Mouse (Mus musculus) cortical plate, adult 2 months (tissue): ENCODE data around the gene Prrt4.

ENCODE experiments used
- CTCF ChIP-seq: fragments of 200-500 bp; IDR thresholded peaks from 2 replicates; pipeline ENCODE4 v1.5.1; 2011; ENCODE audit warnings: mild to moderate bottlenecking, control low read depth, low read length; ENCODE audit not compliant: insufficient read depth; ENCODE audit errors: extremely low read depth
- POLR2A ChIP-seq: fragments of 200-500 bp; IDR thresholded peaks from 2 replicates; pipeline ENCODE4 v1.6.1; 2011; ENCODE audit warnings: mild to moderate bottlenecking, low read length, control low read depth; ENCODE audit not compliant: insufficient read depth; ENCODE audit errors: extremely low read depth

DNA sequence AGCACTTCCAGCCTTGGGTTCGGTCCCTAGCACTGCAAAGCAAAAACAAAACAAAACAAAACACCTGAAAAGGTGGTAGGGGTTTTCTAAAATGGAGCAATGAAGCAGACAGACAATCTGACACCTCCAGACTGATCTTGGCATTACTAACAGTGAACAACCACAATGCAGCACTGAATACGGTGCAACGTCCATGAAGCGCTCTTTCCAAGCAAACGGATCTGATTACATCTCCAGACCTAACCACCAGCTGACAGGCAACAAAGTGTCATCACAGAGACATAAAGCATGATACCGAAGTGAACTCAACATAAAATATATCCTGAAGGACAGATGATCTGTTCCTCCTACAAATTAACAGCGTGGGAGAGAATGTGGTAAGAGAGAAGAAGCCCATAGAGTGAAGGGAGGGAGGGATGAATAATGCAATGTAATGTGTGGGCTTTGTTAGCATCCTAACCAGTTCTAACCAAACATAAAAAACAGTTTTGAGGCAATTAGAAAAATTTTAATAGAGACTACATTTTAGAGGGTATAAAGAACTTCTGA lies 52.4 kb downstream of the Prrt4 start:
- no peak for TF ChIP-seq CTCF
- no peak for TF ChIP-seq POLR2A
